Mouse (Mus musculus): ENCODE results near the gene Fam219a.
A peak's percentile ranks its signal among the peaks of the same experiment; 100 is the strongest.

The Fam219a gene

GRCm38 (mm10) chr4:41553116-41553515 lies 16.2 kb downstream of the Fam219a start:
- no peak for DNase-seq

- DNase-seq = peak; percentile 46 to 52
Measured at GRCm38 (mm10) chr4:41552529-41552928, 16.8 kb downstream of the Fam219a start.

GRCm38 (mm10) chr4:41547086-41547485 lies 22.3 kb downstream of the Fam219a start:
- DNase-seq = no peak

GRCm38 (mm10) chr4:41545985-41546384 lies 23.4 kb downstream of the Fam219a start:
- DNase-seq = no peak

GRCm38 (mm10) chr4:41542136-41542535 lies 27.2 kb downstream of the Fam219a start:
- no peak for DNase-seq

GRCm38 (mm10) chr4:41534866-41535265 lies 34.5 kb downstream of the Fam219a start:
- DNase-seq = no peak

GRCm38 (mm10) chr4:41532420-41532819 lies 36.9 kb downstream of the Fam219a start:
- DNase-seq = no peak

GRCm38 (mm10) chr4:41527996-41528395 lies 41.3 kb downstream of the Fam219a start:
- DNase-seq = no peak

GRCm38 (mm10) chr4:41527076-41527475 lies 42.3 kb downstream of the Fam219a start:
- no peak for DNase-seq

GRCm38 (mm10) chr4:41526553-41526952 lies 42.8 kb downstream of the Fam219a start:
- DNase-seq = no peak

GRCm38 (mm10) chr4:41524829-41525228 lies 44.5 kb downstream of the Fam219a start:
- no peak for DNase-seq

- DNase-seq = no peak
Measured at GRCm38 (mm10) chr4:41523839-41524238, 45.5 kb downstream of the Fam219a start.

- no peak for DNase-seq
Measured at GRCm38 (mm10) chr4:41522788-41523187, 46.5 kb downstream of the Fam219a start.

- DNase-seq = no peak
Measured at GRCm38 (mm10) chr4:41522136-41522535, 47.2 kb downstream of the Fam219a start.

GRCm38 (mm10) chr4:41520641-41521040 lies 48.7 kb downstream of the Fam219a start:
- no peak for DNase-seq

GRCm38 (mm10) chr4:41519195-41519594 lies 50.1 kb downstream of the Fam219a start:
- no peak for DNase-seq

- DNase-seq = no peak
Measured at GRCm38 (mm10) chr4:41518349-41518748, 51.0 kb downstream of the Fam219a start.

- DNase-seq = no peak
Measured at GRCm38 (mm10) chr4:41517233-41517632, 52.1 kb downstream of the Fam219a start, which contains the start of gene 1110017D15Rik. Gene 1110017D15Rik (minus strand): TSS chr4:41517333.

- DNase-seq = no peak
Measured at GRCm38 (mm10) chr4:41513714-41514113, 55.6 kb downstream of the Fam219a start.

- no peak for DNase-seq
Measured at GRCm38 (mm10) chr4:41513309-41513708, 56.0 kb downstream of the Fam219a start.

GRCm38 (mm10) chr4:41507998-41508397 lies 61.3 kb downstream of the Fam219a start:
- no peak for DNase-seq

- no peak for DNase-seq
Measured at GRCm38 (mm10) chr4:41507326-41507924, 61.9 kb downstream of the Fam219a start.

- DNase-seq = peak; percentile 51 to 53
Measured at GRCm38 (mm10) chr4:41506906-41507305, 62.4 kb downstream of the Fam219a start.

- DNase-seq = peak in 1 of 2 experiments; percentile 18
Measured at GRCm38 (mm10) chr4:41506156-41506555, 63.2 kb downstream of the Fam219a start.

- no peak for DNase-seq
Measured at GRCm38 (mm10) chr4:41505131-41505551, 64.2 kb downstream of the Fam219a start.
